Mouse (Mus musculus): ENCODE measurements at regions not wholly inside any gene's neighbourhood (a gene's known extent, or its start where the extent isn't known, plus 50 kb on each side); places are given as distances from the start of the nearest gene placed in this dataset.

DNA sequence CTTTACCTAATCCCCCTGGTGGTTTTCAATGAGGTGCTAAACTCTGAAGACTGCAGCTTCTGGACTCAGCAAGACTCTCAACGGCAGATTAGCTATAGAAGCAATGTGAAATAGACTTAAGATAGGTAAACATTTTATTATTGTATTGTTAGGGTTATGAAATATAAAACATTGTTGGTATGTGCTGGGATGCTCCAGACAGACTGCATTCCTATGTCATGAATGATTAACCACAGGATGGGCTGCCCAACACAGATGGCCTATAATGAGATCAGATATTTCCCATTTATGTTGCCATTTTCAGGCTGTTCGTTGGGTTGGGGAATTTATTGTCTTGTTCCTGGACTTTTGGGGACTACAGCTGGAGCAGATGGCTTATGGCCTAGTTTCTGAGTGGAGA, 1711.3 kb upstream of the Cdh20 start:
- ATAC-seq (ENCODE audit: low TSS enrichment) = peak; percentile 57; the same call in 1 of the 2 replicates

DNA sequence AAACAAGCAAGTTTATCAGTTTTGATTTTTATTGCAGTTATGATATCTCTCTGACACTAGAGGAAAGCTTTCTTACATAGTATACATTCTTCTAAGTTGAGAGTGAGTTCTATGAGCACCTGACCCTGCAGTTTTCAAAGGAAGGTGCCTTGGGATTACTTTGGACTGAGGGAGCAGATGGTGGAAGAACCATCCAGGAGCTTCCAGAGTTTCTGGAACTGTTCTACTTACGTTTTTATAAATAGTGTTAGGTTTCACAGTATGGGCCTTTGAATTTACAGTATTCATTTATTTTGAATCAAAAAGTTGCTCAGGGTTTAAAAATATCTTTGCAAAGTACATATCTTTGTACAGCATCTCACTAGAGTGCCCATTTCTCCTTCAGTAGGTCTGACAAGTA, 1697.3 kb upstream of the Cdh20 start:
- ATAC-seq (ENCODE audit: low TSS enrichment) = peak; percentile 96

DNA sequence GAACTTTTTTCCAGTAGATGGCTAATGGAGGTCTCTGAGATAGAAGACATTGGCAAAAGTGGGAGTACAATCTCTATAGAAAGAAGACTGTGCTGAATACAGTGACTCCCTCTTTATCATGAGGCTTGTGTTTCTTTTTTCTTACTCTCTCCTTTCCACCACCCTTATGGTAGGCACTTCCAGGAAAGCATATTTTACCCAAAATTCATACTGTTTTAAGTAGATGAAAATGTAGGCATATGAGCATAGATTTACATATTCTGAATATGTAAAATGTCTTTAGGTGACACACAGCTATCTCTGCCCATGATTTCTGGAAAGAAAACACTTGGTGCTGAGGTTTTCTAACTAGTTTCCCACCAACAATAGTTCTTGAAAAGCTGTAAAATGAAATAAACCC, 1691.7 kb upstream of the Cdh20 start:
- peak; percentile 67 for ATAC-seq (ENCODE audit: low TSS enrichment)

DNA sequence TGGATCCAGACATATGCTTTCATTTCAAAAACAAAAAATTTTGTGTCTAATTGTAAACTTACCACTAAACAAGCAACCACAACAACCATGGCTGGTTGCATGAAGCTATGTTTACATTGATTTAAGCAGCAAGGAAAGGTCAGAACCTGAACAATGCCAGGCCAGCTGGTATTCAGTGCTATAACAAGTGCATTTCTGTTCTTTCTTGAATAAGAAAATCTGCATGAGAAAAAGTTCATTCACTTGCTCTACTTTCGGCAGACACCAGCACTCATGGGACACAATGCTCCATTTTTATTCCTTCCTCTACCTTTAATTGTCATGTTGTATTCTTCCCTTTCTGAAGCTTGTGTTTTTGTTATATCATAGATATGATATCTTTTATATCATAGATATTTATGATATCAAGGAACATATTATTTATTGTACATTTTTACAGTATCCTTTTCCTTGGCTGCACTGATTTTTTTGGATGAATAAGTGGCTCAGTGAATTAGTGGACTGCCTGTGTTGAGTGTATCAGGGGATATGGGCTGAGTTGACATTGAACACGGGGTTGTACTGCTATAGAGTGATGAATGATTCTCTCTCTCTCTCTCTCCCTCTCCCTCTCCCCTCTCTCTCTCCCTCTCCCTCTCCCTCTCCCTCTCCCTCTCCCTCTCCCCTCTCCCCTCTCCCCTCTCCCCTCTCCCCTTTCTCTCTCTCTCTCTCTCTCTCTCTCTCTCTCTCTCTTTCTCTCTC, 1674.3 kb upstream of the Cdh20 start:
- ATAC-seq (ENCODE audit: low TSS enrichment) = no peak

Data from frontal cortex, adult (tissue).